11 mouse cellular contexts compared by ENCODE assay signal in the genomic region with DNA sequence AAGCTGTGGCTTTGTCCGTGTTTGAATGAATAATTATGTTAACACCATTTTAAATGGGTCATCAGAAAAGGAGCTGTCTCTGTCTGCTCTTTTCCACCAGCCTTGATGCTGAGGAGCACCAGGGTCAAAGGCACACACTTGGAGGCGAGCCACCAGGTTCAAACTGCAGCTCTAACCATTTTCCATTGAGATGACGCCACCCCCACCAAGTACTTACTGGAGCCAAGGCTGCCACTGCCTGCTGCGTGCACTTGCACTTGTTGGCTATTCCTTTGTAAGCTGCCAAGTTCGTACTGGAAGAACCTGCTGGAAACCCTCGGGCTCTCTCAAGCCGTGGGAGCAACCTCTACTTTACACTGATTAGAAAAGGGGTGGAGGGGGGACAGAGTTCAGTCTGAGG.
DNase-seq lines count a peak whose midpoint lies in the region; ATAC-seq lines count a peak whose summit lies in the region.
"Had no signal": no experiment of that assay in that cellular context is flagged by ENCODE, and none has a peak within 500 bp of the region (broad histone marks: within the 10 kb centered on the region; RNA-seq: fewer than 3 reads in every experiment).

No protein-coding gene starts in this region.

- H3K4me1 ChIP-seq in kidney, embryonic 16.5 days (ENCODE audit: insufficient read depth, low read length) = peaks cover 4% of the 10 kb centered on the region; the same call in 1 of the 2 replicates
- H3K4me1 ChIP-seq in forebrain, embryonic 16.5 days (replicated peaks; ENCODE audit: control insufficient read depth, insufficient read depth, low read length) = peaks cover 19% of the 10 kb centered on the region

- peak; percentile 60 for DNase-seq in kidney, adult 18-20 months
- DNase-seq in Muller cell, postnatal 12 days (ENCODE audit: inconsistent ontology term) = peak; percentile 64
- peak; percentile 68 for DNase-seq in adrenal gland, adult 8-10 months
- DNase-seq in thymus, postnatal 25 days = no peak
- no peak for DNase-seq in thymus, postnatal 14 days
- DNase-seq: right cerebral cortex, postnatal 25 days; thymus, postnatal 36 days had no signal

- H3K27ac ChIP-seq in kidney, embryonic 16.5 days (ENCODE audit: low read length) = no peak overlapping the region
- no peak overlapping the region for H3K27ac ChIP-seq in forebrain, embryonic 16.5 days (ENCODE audit: low read length)
- H3K27ac ChIP-seq: heart, embryonic 15.5 days; limb, embryonic 12.5 days had no signal

- H3K9me3 ChIP-seq in kidney, embryonic 16.5 days (ENCODE audit: low read length) = no peaks in the 10 kb centered on the region
- 0 out of 2 replicates have a peak, but pooled peaks cover 2% of the 10 kb centered on the region for H3K9me3 ChIP-seq in forebrain, embryonic 16.5 days (ENCODE audit: control insufficient read depth, low read length)
- H3K9me3 ChIP-seq: heart, embryonic 15.5 days; limb, embryonic 12.5 days had no signal

- no peaks in the 10 kb centered on the region for H3K36me3 ChIP-seq in kidney, embryonic 16.5 days (ENCODE audit: insufficient read depth, low read length)
- H3K36me3 ChIP-seq in forebrain, embryonic 16.5 days (ENCODE audit: control insufficient read depth, insufficient read depth) = no peaks in the 10 kb centered on the region
- H3K36me3 ChIP-seq: heart, embryonic 15.5 days; limb, embryonic 12.5 days had no signal

- H3K27me3 ChIP-seq in kidney, embryonic 16.5 days (ENCODE audit: insufficient read depth, low read length) = peaks cover 19% of the 10 kb centered on the region
- no peaks in the 10 kb centered on the region; the same call in 1 of the 2 replicates for H3K27me3 ChIP-seq in forebrain, embryonic 16.5 days (replicated peaks; ENCODE audit: control insufficient read depth, insufficient read depth, low read length)
- H3K27me3 ChIP-seq: heart, embryonic 15.5 days had no signal

- no peak overlapping the region for H3K4me2 ChIP-seq in kidney, embryonic 16.5 days (replicated peaks; ENCODE audit: low read depth, low read length)
- no peak overlapping the region for H3K4me2 ChIP-seq in forebrain, embryonic 16.5 days (ENCODE audit: low read length)
- H3K4me2 ChIP-seq: heart, embryonic 15.5 days; limb, embryonic 12.5 days had no signal

- no peak overlapping the region for H3K9ac ChIP-seq in kidney, embryonic 16.5 days (replicated peaks; ENCODE audit: low read length)
- H3K9ac ChIP-seq in forebrain, embryonic 16.5 days (replicated peaks; ENCODE audit: low read depth, low read length) = no peak overlapping the region
- H3K9ac ChIP-seq: heart, embryonic 15.5 days; limb, embryonic 12.5 days had no signal

- no peak overlapping the region for H3K4me3 ChIP-seq in kidney, embryonic 16.5 days (ENCODE audit: low read length)
- H3K4me3 ChIP-seq in forebrain, embryonic 16.5 days (replicated peaks; ENCODE audit: low read length) = no peak overlapping the region
- H3K4me3 ChIP-seq: heart, embryonic 15.5 days; limb, embryonic 12.5 days had no signal

- no peak for ATAC-seq in kidney, embryonic 16.5 days (ENCODE audit: low FRiP score, low TSS enrichment)
- peak; percentile 69 for ATAC-seq in forebrain, embryonic 16.5 days

- WGBS in kidney, embryonic 16.5 days = 68% methylated on average over 7 of the region's 7 CpGs
- WGBS in forebrain, embryonic 16.5 days = 30% methylated on average over 7 of the region's 7 CpGs

Comparison
In these comparisons a context has a peak if more than half of its experiments do, and no peak if none do; other contexts are left out.
1. DNase-seq: peak in kidney, adult 18-20 months (single experiment), Muller cell, postnatal 12 days (single experiment) and adrenal gland, adult 8-10 months (single experiment); none in thymus, postnatal 25 days (single experiment) and thymus, postnatal 14 days (single experiment).